Mouse (Mus musculus): ENCODE results near the gene Arhgef15. TPM values are rescaled to one million over a fixed set of nuclear protein-coding genes. Genes with fewer than 3 reads are reported as not detected.

Gene Arhgef15
- polyA plus RNA-seq, 1 experiment from 2014 or later, result 6.7 TPM

- no peak overlapping the region for H3K4me2 ChIP-seq (ENCODE audit: low read depth, severe bottlenecking)
- no peak overlapping the region for H3K4me3 ChIP-seq (ENCODE audit: low read depth, low read length)
- DNase-seq (ENCODE audit: low spot score), result no peak
- H3K4me1 ChIP-seq (ENCODE audit: control insufficient read depth, insufficient read depth, low read length), result no peaks in the 10 kb centered on the region
- H3K36me3 ChIP-seq (ENCODE audit: control insufficient read depth, insufficient read depth, low read length), result no peaks in the 10 kb centered on the region
- no peak for ATAC-seq (ENCODE audit: insufficient number of reproducible peaks, low FRiP score, low TSS enrichment, low read depth)
- no peak overlapping the region for H3K9ac ChIP-seq (ENCODE audit: low read length)
- no peaks in the 10 kb centered on the region for H3K9me3 ChIP-seq (ENCODE audit: control insufficient read depth, low read length)
- 78% methylated on average over 6 of the region's 6 CpGs for WGBS
- H3K27ac ChIP-seq (replicated peaks; ENCODE audit: low read depth, low read length), result no peak overlapping the region
- no peaks in the 10 kb centered on the region for H3K27me3 ChIP-seq (ENCODE audit: control insufficient read depth, insufficient read depth, low read length)
Observed at GRCm38 (mm10) chr11:68929947-68930346, 27.3 kb downstream of the Arhgef15 start.

DNA sequence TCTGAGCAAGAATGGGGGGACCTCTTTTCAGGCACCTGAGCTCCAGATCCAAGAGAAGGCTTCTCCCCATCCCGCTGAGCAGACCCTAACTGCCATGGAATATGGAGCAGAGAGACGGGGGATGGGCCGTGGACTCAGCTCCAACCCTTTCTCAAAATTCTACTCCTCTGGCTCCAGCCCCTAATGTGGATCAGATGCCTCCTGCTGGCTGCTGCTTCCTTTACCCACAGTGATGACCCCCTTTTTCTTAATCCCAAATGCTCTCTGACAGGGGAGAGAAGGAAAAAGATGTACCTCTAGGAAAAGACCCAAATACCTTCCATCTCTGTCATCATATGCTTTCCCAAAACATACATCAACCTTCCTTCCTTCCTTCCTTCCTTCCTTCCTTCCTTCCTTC, 30.3 kb downstream of the Arhgef15 start, which contains the start of gene Odf4:
Gene Odf4 (minus strand): TSS at position 101 of the 400 bp plus-strand sequence.
- Histone ChIP-seq H3K27ac (replicated peaks; ENCODE audit: low read depth, low read length) (no peak within 1 kb of the TSS), H3K27me3 (ENCODE audit: control insufficient read depth, insufficient read depth, low read length) (no peaks in the 10 kb centered on the region), H3K4me1 (ENCODE audit: control insufficient read depth, insufficient read depth, low read length) (no peaks in the 10 kb centered on the region), H3K9ac (ENCODE audit: low read length) (no peak within 1 kb of the TSS), H3K4me3 (ENCODE audit: low read depth, low read length) (no peak within 1 kb of the TSS), H3K9me3 (ENCODE audit: control insufficient read depth, low read length) (no peaks in the 10 kb centered on the region), H3K4me2 (ENCODE audit: low read depth, severe bottlenecking) (no peak within 1 kb of the TSS), H3K36me3 (ENCODE audit: control insufficient read depth, insufficient read depth, low read length) (no peaks in the 10 kb centered on the region)
- ATAC-seq (ENCODE audit: insufficient number of reproducible peaks, low FRiP score, low TSS enrichment, low read depth) (no peak), DNase-seq (ENCODE audit: low spot score) (no peak)
- 80% methylated on average over 3 of the region's 3 CpGs for WGBS

GRCm38 (mm10) chr11:68924749-68925148, 32.5 kb downstream of the Arhgef15 start:
- H3K4me2 ChIP-seq (ENCODE audit: low read depth, severe bottlenecking), result no peak overlapping the region
- no peaks in the 10 kb centered on the region for H3K9me3 ChIP-seq (ENCODE audit: control insufficient read depth, low read length)
- no peaks in the 10 kb centered on the region for H3K27me3 ChIP-seq (ENCODE audit: control insufficient read depth, insufficient read depth, low read length)
- no peak overlapping the region for H3K9ac ChIP-seq (ENCODE audit: low read length)
- 91% methylated on average over 2 of the region's 2 CpGs for WGBS
- no peak overlapping the region for H3K4me3 ChIP-seq (ENCODE audit: low read depth, low read length)
- no peak overlapping the region for H3K27ac ChIP-seq (replicated peaks; ENCODE audit: low read depth, low read length)
- no peaks in the 10 kb centered on the region for H3K36me3 ChIP-seq (ENCODE audit: control insufficient read depth, insufficient read depth, low read length)
- H3K4me1 ChIP-seq (ENCODE audit: control insufficient read depth, insufficient read depth, low read length), result no peaks in the 10 kb centered on the region
- DNase-seq (ENCODE audit: low spot score), result no peak
- no peak for ATAC-seq (ENCODE audit: insufficient number of reproducible peaks, low FRiP score, low TSS enrichment, low read depth)

DNA sequence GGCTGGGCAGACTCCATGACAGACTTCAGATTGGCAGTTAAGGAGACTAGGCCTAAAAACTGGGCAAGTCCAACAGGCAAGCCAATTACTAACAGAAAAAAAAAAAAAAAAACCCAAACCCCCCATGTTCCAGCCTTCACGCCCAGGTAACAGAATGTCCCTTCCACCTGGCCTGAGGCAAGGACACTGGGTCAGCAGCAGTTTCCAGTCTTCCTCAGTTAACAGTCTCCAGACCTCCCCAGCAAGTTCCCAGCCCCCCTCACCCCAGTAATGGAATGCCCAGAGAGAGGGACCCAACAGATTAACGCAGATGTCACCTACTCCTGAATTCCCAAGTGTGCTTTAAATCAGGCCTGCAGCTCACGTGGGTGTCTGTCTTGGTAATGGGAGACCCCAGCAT, 34.1 kb downstream of the Arhgef15 start:
- Histone ChIP-seq H3K9ac (ENCODE audit: low read length) (no peak overlapping the region), H3K4me3 (ENCODE audit: low read depth, low read length) (no peak overlapping the region), H3K4me2 (ENCODE audit: low read depth, severe bottlenecking) (no peak overlapping the region), H3K36me3 (ENCODE audit: control insufficient read depth, insufficient read depth, low read length) (no peaks in the 10 kb centered on the region), H3K4me1 (ENCODE audit: control insufficient read depth, insufficient read depth, low read length) (no peaks in the 10 kb centered on the region), H3K27me3 (ENCODE audit: control insufficient read depth, insufficient read depth, low read length) (no peaks in the 10 kb centered on the region), H3K9me3 (ENCODE audit: control insufficient read depth, low read length) (no peaks in the 10 kb centered on the region), H3K27ac (replicated peaks; ENCODE audit: low read depth, low read length) (no peak overlapping the region)
- DNase-seq (ENCODE audit: low spot score) (no peak), ATAC-seq (ENCODE audit: insufficient number of reproducible peaks, low FRiP score, low TSS enrichment, low read depth) (no peak)
- 55% methylated on average over 3 of the region's 3 CpGs for WGBS

GRCm38 (mm10) chr11:68914566-68914965, 42.7 kb downstream of the Arhgef15 start:
- no peaks in the 10 kb centered on the region for H3K27me3 ChIP-seq (ENCODE audit: control insufficient read depth, insufficient read depth, low read length)
- DNase-seq (ENCODE audit: low spot score), result no peak
- H3K4me2 ChIP-seq (ENCODE audit: low read depth, severe bottlenecking), result no peak overlapping the region
- H3K4me3 ChIP-seq (ENCODE audit: low read depth, low read length), result no peak overlapping the region
- no peaks in the 10 kb centered on the region for H3K4me1 ChIP-seq (ENCODE audit: control insufficient read depth, insufficient read depth, low read length)
- ATAC-seq (ENCODE audit: insufficient number of reproducible peaks, low FRiP score, low TSS enrichment, low read depth), result no peak
- H3K9ac ChIP-seq (ENCODE audit: low read length), result no peak overlapping the region
- no peaks in the 10 kb centered on the region; the same call in 1 of the 2 replicates for H3K9me3 ChIP-seq (ENCODE audit: control insufficient read depth, low read length)
- H3K36me3 ChIP-seq (ENCODE audit: control insufficient read depth, insufficient read depth, low read length), result no peaks in the 10 kb centered on the region
- H3K27ac ChIP-seq (replicated peaks; ENCODE audit: low read depth, low read length), result no peak overlapping the region
- 91% methylated on average over 4 of the region's 4 CpGs for WGBS

DNA sequence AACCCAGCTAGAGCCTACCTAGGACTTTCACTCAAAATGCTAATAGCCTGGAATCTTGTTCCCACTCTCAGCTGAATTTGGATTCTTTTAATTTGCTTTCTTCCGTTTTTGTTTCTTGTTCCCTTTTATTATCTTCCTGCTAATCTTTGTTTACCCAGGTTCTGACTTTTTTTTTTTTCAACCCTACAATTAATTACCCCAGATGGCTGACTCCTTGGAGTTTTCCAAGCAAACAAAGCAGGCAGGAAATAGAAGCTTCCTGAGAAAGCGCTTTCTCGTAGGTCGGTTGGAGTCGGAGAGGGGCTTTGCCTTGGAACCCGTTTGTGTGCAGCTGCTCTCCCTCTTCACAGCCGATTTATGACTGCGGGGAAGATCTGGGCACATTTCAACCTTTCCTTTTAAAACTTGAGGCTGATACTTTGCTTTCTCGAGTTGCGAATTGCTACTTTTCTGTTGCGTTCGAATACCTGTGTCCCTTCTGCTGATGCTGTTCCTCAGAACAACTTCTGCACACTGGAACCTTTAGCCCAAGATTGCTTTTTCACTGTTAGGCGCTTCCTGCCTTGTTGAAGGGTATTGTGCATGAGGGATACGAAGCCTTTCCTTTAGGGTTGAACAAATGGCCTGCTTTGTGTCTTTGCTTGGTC, 45.6 kb downstream of the Arhgef15 start:
- ATAC-seq (ENCODE audit: insufficient number of reproducible peaks, low FRiP score, low TSS enrichment, low read depth) (no peak), DNase-seq (ENCODE audit: low spot score) (peak; percentile 57)
- H3K27ac ChIP-seq (replicated peaks; ENCODE audit: low read depth, low read length), result peak overlapping the region; percentile 45
- 42% methylated on average over 14 of the region's 14 CpGs for WGBS
- H3K4me3 ChIP-seq (ENCODE audit: low read depth, low read length), result no peak overlapping the region
- no peaks in the 10 kb centered on the region for H3K36me3 ChIP-seq (ENCODE audit: control insufficient read depth, insufficient read depth, low read length)
- no peaks in the 10 kb centered on the region for H3K27me3 ChIP-seq (ENCODE audit: control insufficient read depth, insufficient read depth, low read length)
- 0 out of 2 replicates have a peak, but pooled peaks cover 2% of the 10 kb centered on the region for H3K4me1 ChIP-seq (ENCODE audit: control insufficient read depth, insufficient read depth, low read length)
- no peak overlapping the region for H3K9ac ChIP-seq (ENCODE audit: low read length)
- H3K9me3 ChIP-seq (ENCODE audit: control insufficient read depth, low read length), result no peaks in the 10 kb centered on the region; the same call in 1 of the 2 replicates
- H3K4me2 ChIP-seq (ENCODE audit: low read depth, severe bottlenecking), result no peak overlapping the region

DNA sequence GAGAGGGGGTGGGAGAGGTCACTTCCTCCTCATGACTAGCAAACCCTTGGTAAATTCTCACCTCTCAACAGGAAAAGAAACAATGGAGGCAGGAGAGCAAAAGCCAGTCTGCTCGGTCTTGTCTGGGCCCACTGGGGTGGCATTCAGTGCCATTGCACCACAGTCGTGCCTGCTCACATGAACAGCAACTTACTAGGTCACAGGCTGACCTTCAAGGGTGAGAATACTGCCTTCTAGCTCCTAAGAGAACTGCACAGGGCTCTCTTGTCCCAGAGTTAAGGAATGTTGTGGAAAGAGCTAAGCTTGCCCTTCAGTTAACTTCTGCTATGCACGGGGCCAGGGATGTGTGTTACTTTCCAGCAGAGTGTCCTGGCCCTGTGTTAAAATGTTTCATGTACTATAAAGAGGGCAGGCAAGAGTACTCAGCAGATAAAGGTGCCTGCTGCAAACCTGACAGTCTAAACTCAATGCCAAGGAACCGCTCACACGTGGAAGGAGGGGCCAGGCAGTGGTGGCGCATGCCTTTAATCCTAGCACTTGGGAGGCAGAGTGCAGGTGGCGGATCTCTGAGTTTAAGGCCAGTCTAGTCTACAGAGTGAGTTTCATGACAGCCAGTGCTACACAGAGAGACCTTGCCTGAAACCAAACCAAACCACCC, 48.3 kb downstream of the Arhgef15 start:
- 0 out of 2 replicates have a peak overlapping the region, but pooled peaks have one; percentile 27 for H3K9ac ChIP-seq (ENCODE audit: low read length)
- H3K36me3 ChIP-seq (ENCODE audit: control insufficient read depth, insufficient read depth, low read length), result peaks cover 8% of the 10 kb centered on the region
- no peaks in the 10 kb centered on the region for H3K27me3 ChIP-seq (ENCODE audit: control insufficient read depth, insufficient read depth, low read length)
- H3K4me3 ChIP-seq (ENCODE audit: low read depth, low read length), result no peak overlapping the region
- no peak overlapping the region; the same call in 1 of the 2 replicates for H3K27ac ChIP-seq (replicated peaks; ENCODE audit: low read depth, low read length)
- WGBS, result 44% methylated on average over 7 of the region's 7 CpGs
- ATAC-seq (ENCODE audit: insufficient number of reproducible peaks, low FRiP score, low TSS enrichment, low read depth) (no peak), DNase-seq (ENCODE audit: low spot score) (no peak)
- H3K4me1 ChIP-seq (ENCODE audit: control insufficient read depth, insufficient read depth, low read length), result 0 out of 2 replicates have a peak, but pooled peaks cover 2% of the 10 kb centered on the region
- H3K9me3 ChIP-seq (ENCODE audit: control insufficient read depth, low read length), result no peaks in the 10 kb centered on the region; the same call in 1 of the 2 replicates
- H3K4me2 ChIP-seq (ENCODE audit: low read depth, severe bottlenecking), result no peak overlapping the region

DNA sequence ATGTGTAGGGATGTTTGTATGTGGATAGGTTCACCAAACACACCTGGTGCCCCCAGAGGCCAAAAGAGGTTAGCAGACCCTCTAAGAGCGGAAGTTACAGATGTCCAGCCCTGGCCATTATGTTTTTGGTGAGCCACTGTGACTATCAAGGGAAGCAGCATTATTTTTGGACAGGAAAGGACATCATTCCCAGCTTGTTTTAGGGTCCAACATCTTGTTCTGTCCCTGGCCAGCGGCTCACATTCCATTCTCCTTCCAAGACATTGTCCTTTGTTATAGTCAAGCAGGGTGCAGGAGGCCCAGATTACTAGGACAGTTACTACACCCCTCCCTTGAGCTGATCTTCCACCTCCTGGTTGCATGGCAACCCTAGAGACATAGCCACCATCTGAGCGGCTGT, 50.0 kb downstream of the Arhgef15 start:
- Histone ChIP-seq H3K9ac (ENCODE audit: low read length) (no peak overlapping the region), H3K36me3 (ENCODE audit: control insufficient read depth, insufficient read depth, low read length) (peaks cover 19% of the 10 kb centered on the region), H3K9me3 (ENCODE audit: control insufficient read depth, low read length) (no peaks in the 10 kb centered on the region), H3K27me3 (ENCODE audit: control insufficient read depth, insufficient read depth, low read length) (no peaks in the 10 kb centered on the region), H3K4me2 (ENCODE audit: low read depth, severe bottlenecking) (no peak overlapping the region), H3K4me3 (ENCODE audit: low read depth, low read length) (no peak overlapping the region), H3K4me1 (ENCODE audit: control insufficient read depth, insufficient read depth, low read length) (peaks cover 7% of the 10 kb centered on the region), H3K27ac (replicated peaks; ENCODE audit: low read depth, low read length) (no peak overlapping the region)
- no peak for ATAC-seq (ENCODE audit: insufficient number of reproducible peaks, low FRiP score, low TSS enrichment, low read depth)
- no peak for DNase-seq (ENCODE audit: low spot score)
- 74% methylated on average over 3 of the region's 3 CpGs for WGBS

All from limb, embryonic 11.5 days (tissue).